Mouse (Mus musculus) ovary, postnatal 10 days (tissue): ENCODE measurements around the gene Kcna2.

Experiments
- DNase-seq: peaks from one replicate; pipeline ENCODE4 v3.0.0; 2022; ENCODE audit warnings: low spot score

Kcna2 gene

GRCm38 (mm10) chr3:107100811-107101455 lies at the start of gene Kcna2:
Gene Kcna2, plus strand, starts transcription at chr3:107101146.
- no peak for DNase-seq

- DNase-seq, result no peak
These were observed 39.5 kb upstream of the Kcna2 start for GRCm38 (mm10) chr3:107061468-107061867.

GRCm38 (mm10) chr3:107062771-107063170 lies 38.2 kb upstream of the Kcna2 start:
- no peak for DNase-seq

- no peak for DNase-seq
These were observed 35.3 kb upstream of the Kcna2 start for GRCm38 (mm10) chr3:107065510-107066095.

- DNase-seq, result no peak
These were observed 34.6 kb upstream of the Kcna2 start for GRCm38 (mm10) chr3:107066165-107066850.

- no peak for DNase-seq
These were observed 33.7 kb upstream of the Kcna2 start for GRCm38 (mm10) chr3:107067245-107067644.

GRCm38 (mm10) chr3:107073863-107074262 lies 27.1 kb upstream of the Kcna2 start:
- no peak for DNase-seq

GRCm38 (mm10) chr3:107075705-107076104 lies 25.2 kb upstream of the Kcna2 start:
- no peak for DNase-seq

- no peak for DNase-seq
These were observed 24.3 kb upstream of the Kcna2 start for GRCm38 (mm10) chr3:107076658-107077057.

- DNase-seq, result no peak
These were observed 23.8 kb upstream of the Kcna2 start for GRCm38 (mm10) chr3:107077101-107077500.

GRCm38 (mm10) chr3:107080803-107081202 lies 20.1 kb upstream of the Kcna2 start:
- DNase-seq, result no peak

- no peak for DNase-seq
These were observed 19.7 kb upstream of the Kcna2 start for GRCm38 (mm10) chr3:107081227-107081626.

GRCm38 (mm10) chr3:107084586-107084985 lies 16.4 kb upstream of the Kcna2 start:
- no peak for DNase-seq

GRCm38 (mm10) chr3:107087410-107087809 lies 13.5 kb upstream of the Kcna2 start:
- DNase-seq, result no peak

GRCm38 (mm10) chr3:107088820-107089219 lies 12.1 kb upstream of the Kcna2 start:
- no peak for DNase-seq

GRCm38 (mm10) chr3:107089475-107089874 lies 11.5 kb upstream of the Kcna2 start:
- no peak for DNase-seq

- DNase-seq, result no peak
These were observed 10.9 kb upstream of the Kcna2 start for GRCm38 (mm10) chr3:107090001-107090400.

- DNase-seq, result no peak
These were observed 10.4 kb upstream of the Kcna2 start for GRCm38 (mm10) chr3:107090403-107091150.

GRCm38 (mm10) chr3:107094028-107094427 lies 6.9 kb upstream of the Kcna2 start:
- no peak for DNase-seq

GRCm38 (mm10) chr3:107096269-107096731 lies 4.6 kb upstream of the Kcna2 start:
- no peak for DNase-seq

- DNase-seq, result no peak
These were observed 1.1 kb upstream of the Kcna2 start for GRCm38 (mm10) chr3:107099866-107100265.

- no peak for DNase-seq
These were observed 475 bp downstream of the Kcna2 start for GRCm38 (mm10) chr3:107101456-107101786.
